Mouse (Mus musculus) embryo, embryonic 10 days (tissue): ENCODE results near the gene Gipc2.
A peak's percentile ranks its signal among the peaks of the same experiment; 100 is the strongest.
"Not testable (repeated sequence)": the region's sequence is repeated elsewhere in the genome, so short reads cannot be mapped to it uniquely, and the experiment has no call there.

Experiments
- DNase-seq: peaks from one replicate; pipeline ENCODE4 v3.0.0-alpha.2; 2015; ENCODE audit warnings: low spot score

Gene Gipc2

DNA sequence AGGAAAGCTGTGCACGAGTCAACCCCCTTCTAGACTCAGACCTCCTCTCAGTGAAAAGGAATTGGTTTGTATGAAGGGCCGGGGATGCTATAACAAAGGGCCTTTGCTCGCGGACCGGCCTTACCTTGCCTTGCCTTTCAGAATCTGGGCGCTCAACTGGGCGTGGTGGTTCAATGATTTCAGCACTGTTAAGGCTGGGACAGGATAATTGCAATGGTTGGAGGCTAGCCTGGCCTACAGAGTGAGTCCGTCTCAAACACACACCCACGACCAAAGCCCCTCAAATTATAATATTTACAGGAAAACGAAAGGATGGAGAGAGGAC, at the start of gene Gipc2:
TSS of gene Gipc2 (minus strand) at position 132 of the 325 bp plus-strand sequence.
- DNase-seq: peak; percentile 29

DNA sequence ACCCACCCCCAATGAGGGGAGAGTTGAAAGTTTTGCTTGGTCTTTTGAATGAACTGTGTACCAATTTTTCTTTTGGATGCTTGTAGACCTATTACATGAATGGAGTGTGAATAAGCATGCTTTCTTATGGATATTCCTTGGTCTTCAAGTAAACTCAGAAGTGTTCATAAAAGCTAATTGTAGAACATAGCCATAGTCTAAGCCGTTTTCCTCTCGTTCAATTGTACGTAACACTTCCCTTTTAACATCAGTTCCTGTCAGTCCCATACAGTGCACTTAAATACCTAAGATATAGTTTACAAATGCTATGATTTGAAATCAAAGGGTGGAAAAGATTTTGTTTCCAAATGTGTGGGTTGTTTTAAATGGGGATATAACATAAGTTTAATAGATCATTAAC, 47.4 kb upstream of the Gipc2 start:
- no peak for DNase-seq

DNA sequence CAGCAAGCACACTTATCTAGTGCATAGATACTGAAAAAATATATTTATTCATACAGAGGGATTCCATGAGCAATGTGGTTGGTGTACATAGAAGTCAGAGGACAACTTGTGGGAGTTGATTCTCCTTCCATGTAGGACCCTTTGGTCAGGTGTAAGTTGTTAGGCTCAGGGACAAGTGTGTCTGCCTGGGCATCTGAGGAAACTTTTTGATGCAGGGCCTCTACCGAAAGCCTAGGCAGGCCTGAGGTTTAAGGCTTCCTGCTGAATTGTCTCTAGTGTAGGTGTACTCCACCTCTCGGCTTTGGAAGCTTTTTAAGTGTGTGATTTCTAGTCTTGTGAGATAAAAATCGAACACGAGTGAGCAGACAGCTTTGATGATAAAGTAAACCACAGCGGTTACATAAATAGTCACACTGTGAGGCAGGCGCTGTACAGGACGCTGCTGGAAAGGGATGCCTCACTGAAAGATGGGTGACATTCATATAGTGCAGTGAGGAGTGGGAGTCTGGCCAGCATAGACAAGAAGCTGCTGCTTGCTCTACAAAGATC, 45.8 kb upstream of the Gipc2 start:
- no peak for DNase-seq

DNA sequence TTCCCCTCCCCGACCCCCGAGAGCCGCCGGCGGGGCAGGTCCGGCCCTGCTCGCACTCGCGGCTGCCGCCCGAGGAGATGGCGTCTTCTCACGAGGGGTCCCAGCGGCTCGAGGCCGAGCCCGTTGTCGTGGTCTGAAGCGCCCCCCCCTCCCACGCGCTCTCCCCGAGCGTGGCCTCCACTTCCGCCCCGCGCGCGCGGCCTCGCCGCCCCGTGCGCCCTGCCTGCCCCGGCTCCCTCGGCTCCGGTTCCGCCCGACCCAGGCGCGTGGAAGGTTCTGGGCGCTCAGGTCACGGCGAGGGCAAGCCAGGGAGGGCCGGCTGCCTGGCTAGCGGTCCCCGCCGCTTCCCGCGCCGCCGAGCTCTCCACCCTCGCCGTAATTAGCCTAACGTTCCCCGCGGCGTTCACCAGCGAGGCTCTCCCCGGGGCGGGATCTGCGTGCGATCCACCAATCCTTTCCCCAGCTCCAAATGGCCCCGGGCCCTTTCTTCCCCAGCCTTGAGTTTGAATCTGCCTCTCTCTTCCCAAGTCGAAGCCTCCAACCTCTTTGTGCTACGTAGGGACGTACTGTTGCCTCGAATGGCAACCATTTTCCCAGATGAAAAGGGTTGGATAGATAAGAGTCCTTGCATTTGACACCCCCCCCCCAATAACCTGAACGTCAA, 44.8 kb upstream of the Gipc2 start:
- peak; percentile 49 for DNase-seq

DNA sequence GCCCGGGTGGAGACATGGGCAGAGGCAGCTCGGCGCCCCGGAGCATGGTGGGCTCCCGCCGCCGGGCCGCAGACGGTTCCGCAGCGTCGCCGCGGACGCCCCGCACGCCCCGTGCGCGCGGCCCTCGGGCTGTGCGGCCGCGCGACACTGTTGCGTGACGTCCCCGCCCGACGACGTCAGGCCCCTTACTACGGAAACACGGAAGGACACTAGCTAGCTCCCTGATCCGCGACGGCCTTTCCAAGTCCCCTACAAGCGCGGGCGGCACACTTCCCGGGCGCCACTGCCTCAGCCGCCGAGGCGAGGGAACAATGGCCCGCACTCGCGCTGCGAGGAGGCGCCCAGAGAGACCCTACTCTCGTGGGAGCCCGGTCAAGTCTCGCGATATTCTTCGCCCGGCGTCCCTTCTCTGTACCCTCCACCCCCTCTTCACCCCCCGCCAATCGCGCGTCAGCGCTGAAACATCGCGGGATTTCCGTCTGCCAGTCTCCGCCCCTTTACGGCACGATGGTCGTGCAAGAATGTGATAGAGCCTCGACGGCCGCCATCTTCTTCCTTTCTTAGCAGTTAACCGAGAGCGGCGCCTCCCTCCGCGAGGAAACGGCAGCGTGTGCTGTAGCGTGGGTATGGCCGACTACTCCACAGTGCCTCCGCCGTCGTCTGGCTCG, 44.1 kb upstream of the Gipc2 start, which contains the start of the genes Dnajb4 and Fubp1:
TSS of gene Dnajb4 (minus strand) at position 336 of the 668 bp plus-strand sequence.
TSS of gene Fubp1 (plus strand) at position 456 of the 668 bp plus-strand sequence.
- peak; percentile 98 for DNase-seq

DNA sequence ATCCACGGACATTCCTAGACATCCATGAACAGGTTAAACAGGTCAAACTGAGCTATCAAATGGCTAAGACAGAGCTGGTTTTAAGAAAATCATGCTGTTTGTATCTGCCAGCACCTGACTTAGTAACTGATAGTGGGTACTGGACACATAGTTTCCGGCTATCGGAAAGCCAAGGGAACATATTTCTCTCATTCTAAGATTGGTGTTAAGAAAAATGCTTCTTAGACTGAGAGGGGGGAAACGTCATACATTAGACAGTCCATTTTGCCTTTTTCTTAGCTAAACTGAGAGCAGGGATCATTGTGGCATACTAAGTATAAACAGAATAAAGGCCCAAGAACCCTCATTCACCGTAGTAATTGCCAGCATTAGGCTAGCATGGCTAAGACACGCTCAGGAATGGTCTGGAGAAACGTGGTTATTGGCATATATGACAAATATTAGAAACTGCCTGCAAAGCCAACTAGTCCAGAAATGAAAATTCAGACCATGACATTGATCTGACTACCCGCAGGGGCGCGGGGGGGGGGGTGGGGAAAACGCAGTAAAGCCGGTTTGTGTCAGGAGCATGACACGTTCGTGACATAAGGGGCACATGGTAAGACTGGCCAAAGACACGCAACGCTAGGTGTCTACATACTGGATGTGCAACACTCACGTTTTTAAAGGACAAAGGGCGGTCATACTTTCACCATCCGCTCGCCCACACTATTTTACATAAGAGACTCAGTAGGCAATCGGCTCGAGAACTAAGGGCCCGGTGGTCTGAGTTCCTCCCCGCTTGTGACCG, 43.3 kb upstream of the Gipc2 start:
- DNase-seq: peak; percentile 72

DNA sequence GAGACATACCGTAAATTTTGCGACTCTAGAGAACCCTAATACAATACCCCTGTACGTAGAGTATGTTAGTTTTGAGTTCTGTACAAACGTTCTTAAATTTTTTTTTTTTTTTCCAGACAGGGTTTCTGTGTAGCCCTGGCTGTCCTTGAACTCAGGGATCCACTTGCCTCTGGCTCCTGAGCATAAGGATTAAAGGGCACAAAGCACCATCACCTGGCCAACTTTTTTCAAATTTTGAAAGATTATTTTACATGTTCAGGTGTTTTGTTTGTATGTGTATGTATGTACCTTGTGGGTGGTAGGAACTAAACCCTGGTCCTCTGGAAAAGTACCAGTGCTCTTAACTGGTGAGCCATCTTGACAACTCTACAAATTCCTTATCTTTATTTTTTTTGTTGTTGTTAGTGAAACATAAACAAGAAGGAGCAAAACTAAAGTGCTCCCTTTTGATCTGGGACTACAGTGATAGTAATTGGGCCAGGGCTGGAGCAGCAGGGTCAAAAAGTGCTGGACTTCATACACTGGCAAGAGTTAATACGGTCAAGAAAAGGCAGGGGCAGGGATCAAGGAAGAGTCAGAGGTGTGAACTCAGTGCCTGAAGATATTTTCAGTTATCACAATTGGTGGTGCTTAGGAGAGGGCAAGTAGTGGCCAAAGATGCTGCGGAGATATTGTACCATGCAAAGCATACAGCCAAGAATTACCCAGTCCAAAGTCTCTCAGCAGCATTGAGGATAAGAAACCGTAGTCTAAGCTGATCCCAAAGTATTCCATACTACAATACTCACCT, 42.3 kb upstream of the Gipc2 start:
- no peak for DNase-seq

DNA sequence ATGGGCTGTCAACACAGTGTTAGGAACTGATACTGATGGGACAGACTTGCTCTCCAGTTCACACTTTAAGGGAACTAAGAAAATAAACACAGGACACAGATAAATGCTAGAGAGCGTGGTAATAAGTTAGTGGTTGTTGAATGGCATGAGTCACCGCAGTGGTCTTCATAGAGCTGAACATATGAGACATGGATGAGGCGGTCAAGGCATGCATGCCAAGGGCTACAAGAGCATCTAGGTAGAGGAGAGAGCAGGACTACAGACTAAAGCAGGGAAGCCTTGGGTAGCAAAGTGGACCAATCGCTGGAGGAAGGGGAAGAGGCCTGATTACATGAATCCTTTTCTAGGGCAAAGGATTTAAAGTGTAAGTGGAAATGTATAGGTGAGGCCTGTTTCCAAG, 41.1 kb upstream of the Gipc2 start:
- DNase-seq: no peak

DNA sequence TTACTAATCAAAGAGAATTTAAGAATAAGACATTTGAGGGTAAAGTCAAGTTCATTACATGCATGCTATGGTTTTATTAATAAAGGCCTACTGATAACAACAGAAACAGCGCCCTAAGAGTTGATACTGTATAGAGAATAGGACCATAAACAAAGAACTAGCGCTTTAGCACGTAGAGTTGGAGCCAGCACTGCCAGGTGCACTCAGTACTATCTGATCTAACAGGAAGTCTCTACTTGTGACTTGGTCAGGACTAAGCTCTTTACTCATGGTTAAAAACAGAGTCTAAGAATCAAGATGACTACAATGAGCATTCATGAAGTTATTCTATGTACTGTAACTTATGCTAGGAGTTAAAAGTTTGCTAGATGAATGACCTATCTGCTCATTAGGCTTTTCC, 38.5 kb upstream of the Gipc2 start:
- no peak for DNase-seq

DNA sequence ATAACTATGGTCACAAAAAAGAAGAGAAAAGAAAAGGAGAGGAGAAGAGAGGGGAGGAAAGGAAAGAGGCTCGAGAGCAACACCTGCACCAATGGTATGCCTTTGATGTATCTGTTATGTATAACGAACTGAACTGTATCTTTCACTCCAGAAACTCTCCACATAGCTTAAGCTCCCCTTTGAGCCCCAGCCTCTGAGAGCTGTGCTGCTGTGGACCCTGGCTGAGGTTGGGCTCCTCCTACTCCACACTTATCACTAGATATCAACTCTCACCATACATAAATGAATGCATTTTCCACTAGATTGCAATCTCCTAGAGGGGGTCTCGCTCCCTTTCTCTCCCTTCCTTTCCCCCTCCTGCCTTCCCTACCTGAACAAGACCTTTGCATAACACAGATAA, 38.0 kb upstream of the Gipc2 start:
- DNase-seq: no peak

DNA sequence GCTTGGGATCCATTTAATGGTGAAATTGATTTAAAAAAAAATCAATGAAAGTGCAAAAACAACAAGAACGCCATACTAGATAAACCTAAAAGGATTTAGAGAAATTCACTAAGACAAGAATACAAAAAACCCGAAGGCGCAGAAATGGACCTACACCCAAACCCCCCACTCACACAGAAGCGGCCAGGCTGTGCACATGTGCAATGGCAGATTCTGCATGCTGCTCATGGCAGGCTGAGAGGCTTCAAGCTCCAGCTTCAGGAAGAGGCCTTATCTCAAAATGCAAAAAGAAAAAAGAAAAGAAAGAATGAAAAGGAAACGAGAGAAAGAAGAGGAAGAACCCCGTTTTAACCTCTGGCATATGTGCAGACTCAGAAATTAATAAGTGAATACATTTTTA, 37.4 kb upstream of the Gipc2 start:
- no peak for DNase-seq

DNA sequence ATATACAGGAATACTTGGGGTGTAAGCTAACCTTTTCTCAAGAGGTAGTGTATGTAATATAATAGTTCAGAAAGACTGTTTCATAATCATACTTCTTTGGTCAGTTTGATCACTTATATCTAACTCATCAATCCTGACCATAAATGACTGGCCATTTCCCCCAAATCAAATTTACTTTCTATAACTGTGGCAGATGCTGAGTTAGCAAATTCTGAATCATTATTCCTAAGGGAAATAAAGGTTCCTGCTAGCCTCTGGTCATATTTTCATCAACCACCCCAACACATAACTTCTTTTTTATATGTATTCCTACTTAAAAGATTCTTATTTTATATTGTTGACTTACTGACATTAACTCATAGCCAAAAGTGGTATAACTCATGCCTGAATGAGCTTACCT, 36.9 kb upstream of the Gipc2 start:
- no peak for DNase-seq

DNA sequence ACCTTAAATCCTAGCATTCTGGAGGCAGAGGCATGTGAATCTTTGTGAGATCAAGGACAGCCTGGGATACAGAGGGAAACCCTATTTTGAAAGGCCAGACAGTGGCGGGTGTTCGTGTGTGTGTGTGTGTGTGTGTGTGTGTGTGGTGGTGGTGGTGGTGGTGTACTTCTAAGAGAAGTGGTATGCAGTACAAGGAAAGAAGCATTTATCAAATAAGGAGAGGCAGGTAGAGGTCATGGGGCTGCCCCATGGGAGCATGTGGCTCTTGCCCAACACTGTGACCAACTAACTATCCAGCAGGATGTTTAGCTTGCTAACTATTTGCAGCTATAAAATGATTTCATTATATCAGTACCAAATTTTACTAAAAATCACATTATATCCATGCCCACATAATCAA, 35.6 kb upstream of the Gipc2 start:
- no peak for DNase-seq

DNA sequence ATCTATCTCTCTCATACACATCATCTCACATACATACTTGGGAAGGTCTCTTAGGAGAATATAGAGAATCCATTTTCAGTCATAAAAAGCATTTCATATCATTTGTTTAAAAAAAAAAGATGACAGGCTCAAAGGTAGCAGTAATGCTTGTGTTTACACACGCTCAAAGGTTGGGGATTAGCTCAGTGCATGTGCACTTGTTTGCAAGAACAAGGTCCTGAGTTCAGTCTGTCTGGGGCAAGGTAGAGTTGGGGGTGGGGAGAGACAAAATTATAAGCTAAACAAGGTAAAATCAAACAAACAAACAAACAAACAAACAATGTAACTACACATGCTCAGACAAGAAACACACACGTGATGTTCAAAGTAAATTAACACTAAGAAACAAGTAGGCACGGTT, 35.2 kb upstream of the Gipc2 start:
- no peak for DNase-seq

DNA sequence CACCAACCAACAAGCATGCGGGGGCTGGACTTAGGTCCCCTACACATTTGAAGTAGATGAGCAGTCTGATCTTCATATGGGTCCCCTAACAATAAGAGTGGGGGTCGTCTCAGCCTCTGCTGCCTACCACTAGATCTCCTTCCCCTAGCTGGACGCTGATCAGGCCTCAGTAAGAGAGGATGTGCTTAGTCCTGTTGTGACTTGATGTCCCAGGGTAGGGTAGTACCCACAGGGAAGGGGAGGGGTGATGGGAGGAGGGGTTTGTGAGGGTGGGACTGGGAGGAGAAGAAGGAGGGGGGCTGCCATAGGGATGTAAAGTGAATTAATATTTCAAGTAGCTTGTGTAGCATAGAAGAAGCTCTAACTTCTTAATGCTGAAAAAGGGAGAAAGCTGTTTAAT, 33.1 kb upstream of the Gipc2 start:
- DNase-seq: no peak

DNA sequence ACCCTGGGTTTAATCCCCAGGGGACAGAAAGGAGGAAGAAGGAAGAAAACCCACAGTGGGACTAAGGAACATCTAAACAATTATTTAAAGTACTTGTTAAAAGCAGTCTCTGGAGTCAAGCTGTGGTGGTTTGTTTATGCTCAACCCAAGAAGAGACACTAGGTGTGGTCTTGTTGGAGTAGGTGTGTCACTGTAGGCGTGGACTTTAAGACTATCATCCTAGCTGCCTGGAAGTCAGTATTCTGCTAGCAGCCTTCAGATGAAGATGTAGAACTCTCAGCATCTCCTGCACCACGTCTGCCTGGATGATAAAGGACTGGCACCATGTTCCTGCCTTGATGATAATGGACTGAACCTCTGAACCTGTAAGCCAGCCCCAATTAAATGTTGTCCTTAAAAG, 31.2 kb upstream of the Gipc2 start:
- DNase-seq: not testable (repeated sequence)

DNA sequence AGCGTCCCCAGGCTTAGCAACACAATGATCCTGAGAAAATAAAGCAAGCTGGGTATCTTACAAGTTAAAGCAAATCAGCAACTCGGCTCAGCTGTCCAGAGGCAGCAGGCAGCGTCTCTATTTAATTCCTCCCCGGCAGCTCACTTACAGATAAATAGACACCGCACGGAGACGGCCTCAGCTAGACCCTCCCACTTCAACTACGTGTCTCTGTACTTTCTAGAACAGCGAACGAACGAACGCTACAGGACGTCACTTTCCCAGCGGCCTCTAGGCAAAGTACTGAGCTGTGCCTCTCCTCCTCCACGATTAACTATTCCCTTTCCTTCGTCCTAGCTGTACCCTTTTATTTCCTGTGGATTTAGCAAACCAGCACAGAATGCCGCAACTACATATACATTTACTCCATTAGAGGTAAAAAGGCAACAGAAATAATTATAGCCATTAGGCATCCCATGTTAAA, 27.6 kb upstream of the Gipc2 start:
- DNase-seq: peak; percentile 96

DNA sequence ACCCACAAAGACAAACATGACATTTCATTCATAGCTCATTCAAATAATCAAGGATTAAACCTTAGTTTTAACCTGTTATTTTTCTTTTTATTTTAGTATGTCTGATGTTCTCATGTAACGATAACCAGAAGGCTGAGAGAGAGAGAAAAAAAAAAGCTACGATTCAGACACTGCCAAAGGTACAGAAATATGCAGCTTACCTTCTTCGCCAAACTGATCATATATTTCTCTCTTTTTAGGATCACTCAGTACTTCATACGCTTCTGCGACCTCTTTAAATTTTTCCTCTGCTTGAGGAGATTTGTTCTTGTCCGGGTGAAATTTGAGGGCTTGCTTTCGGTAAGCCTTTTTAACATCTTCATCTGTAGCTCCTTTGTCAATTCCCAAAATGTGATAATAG, 27.1 kb upstream of the Gipc2 start:
- no peak for DNase-seq

DNA sequence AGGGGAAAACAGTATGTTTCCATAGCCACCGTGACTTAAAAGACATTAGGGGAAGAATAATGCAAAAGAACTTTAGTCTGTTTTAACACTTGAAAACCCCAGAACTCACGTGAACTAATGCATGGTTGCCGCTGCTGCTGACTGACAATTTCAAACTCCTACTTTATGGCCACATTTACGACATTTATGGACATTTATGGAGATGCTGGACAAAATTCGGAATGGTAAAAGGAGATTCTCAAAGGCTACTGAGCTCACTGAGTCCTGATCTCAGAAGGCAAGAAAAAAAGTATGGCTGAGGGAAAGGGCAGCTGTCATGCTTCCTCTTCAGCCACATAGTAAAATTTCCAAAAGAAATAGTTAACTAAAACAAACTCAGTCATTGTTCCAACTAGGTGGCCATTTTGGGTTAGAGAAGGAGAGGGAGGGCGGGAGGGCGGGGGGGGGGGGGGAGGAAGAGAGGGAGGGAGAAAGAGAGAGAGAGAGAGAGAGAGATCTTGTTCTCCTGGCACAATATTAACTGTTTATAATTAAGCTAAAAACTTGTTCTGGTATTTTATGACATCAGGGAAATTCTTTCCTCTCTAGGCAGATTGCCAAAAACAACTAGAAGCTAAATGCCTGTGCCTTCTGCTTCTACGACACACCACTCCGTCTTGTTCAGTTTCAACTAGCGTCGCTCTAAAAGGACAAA, 26.4 kb upstream of the Gipc2 start:
- DNase-seq: no peak

DNA sequence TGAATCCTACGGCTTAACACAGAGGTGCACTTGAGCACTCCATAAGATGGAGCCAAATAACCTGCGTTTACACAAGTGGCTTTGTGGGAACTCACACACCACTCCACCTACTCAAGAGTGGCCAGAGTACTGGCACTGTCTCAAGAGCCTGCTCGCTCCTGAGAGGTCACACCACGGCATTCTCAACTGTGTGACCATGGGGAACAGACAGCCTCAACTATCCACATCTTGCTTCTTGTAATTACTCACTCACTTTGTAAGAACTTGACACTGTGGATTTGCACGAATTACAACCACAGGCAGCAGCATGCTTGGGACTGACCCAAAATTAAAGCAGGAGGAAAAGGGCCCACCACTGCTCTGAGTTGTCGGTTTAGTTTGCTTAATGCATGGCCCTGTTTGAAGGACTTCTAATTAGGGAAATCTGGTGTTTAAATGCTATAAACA, 25.8 kb upstream of the Gipc2 start:
- DNase-seq: peak; percentile 52
